Mouse (Mus musculus): Measurements from ENCODE around the gene Agpat2. TPM values are rescaled to one million over a fixed set of nuclear protein-coding genes. Genes with fewer than 3 reads are reported as not detected.
A peak's percentile ranks its signal among the peaks of the same experiment; 100 is the strongest.

Gene Agpat2
- polyA plus RNA-seq, 1 experiment from 2014 or later: 18.4 TPM

- WGBS: 71% methylated on average over 21 of the region's 21 CpGs
- peaks cover 46% of the 10 kb centered on the region for H3K36me3 ChIP-seq
- no peak for ATAC-seq (ENCODE audit: insufficient number of reproducible peaks, low FRiP score)
Observed at GRCm38 (mm10) chr2:26635489-26636324, 31.5 kb upstream of the Agpat2 start.

GRCm38 (mm10) chr2:26634629-26635488, 30.6 kb upstream of the Agpat2 start:
- Histone ChIP-seq H3K9me3 (replicated peaks) (no peaks in the 10 kb centered on the region), H3K9ac (no peak overlapping the region), H3K36me3 (peaks cover 46% of the 10 kb centered on the region), H3K27ac (ENCODE audit: poor library complexity, severe bottlenecking) (no peak overlapping the region), H3K4me2 (no peak overlapping the region), H3K27me3 (replicated peaks) (no peaks in the 10 kb centered on the region), H3K4me3 (no peak overlapping the region), H3K4me1 (replicated peaks) (peaks cover 30% of the 10 kb centered on the region)
- ATAC-seq (ENCODE audit: insufficient number of reproducible peaks, low FRiP score): no peak
- 59% methylated on average over 12 of the region's 12 CpGs for WGBS

More at GRCm38 (mm10) chr2:26635489-26636324, 31.5 kb upstream of the Agpat2 start:
- H3K27ac ChIP-seq (ENCODE audit: poor library complexity, severe bottlenecking): no peak overlapping the region
- no peak overlapping the region for H3K4me2 ChIP-seq
- H3K9me3 ChIP-seq (replicated peaks): no peaks in the 10 kb centered on the region
- peaks cover 30% of the 10 kb centered on the region for H3K4me1 ChIP-seq (replicated peaks)
- H3K9ac ChIP-seq: no peak overlapping the region
- no peaks in the 10 kb centered on the region for H3K27me3 ChIP-seq (replicated peaks)
- H3K4me3 ChIP-seq: no peak overlapping the region

- H3K9ac ChIP-seq: no peak overlapping the region
- no peaks in the 10 kb centered on the region for H3K27me3 ChIP-seq (replicated peaks)
- H3K4me2 ChIP-seq: no peak overlapping the region
- H3K4me3 ChIP-seq: no peak overlapping the region
- no peak for ATAC-seq (ENCODE audit: insufficient number of reproducible peaks, low FRiP score)
- H3K9me3 ChIP-seq (replicated peaks): no peaks in the 10 kb centered on the region
- H3K36me3 ChIP-seq: peaks cover 46% of the 10 kb centered on the region
- H3K27ac ChIP-seq (ENCODE audit: poor library complexity, severe bottlenecking): no peak overlapping the region
- H3K4me1 ChIP-seq (replicated peaks): peaks cover 26% of the 10 kb centered on the region
- 61% methylated on average over 4 of the region's 4 CpGs for WGBS
Observed at GRCm38 (mm10) chr2:26633953-26634530, 29.8 kb upstream of the Agpat2 start.

GRCm38 (mm10) chr2:26632541-26633395, 28.6 kb upstream of the Agpat2 start:
- Histone ChIP-seq H3K4me3 (no peak overlapping the region), H3K9me3 (replicated peaks) (no peaks in the 10 kb centered on the region), H3K36me3 (peaks cover 35% of the 10 kb centered on the region), H3K4me1 (replicated peaks) (peaks cover 19% of the 10 kb centered on the region), H3K27ac (ENCODE audit: poor library complexity, severe bottlenecking) (no peak overlapping the region), H3K4me2 (no peak overlapping the region), H3K9ac (no peak overlapping the region), H3K27me3 (replicated peaks) (no peaks in the 10 kb centered on the region)
- 80% methylated on average over 16 of the region's 16 CpGs for WGBS
- ATAC-seq (ENCODE audit: insufficient number of reproducible peaks, low FRiP score): no peak

GRCm38 (mm10) chr2:26628792-26629437, 24.7 kb upstream of the Agpat2 start:
- peak overlapping the region; percentile 85 for H3K9ac ChIP-seq
- peak overlapping the region; percentile 63 for H3K4me3 ChIP-seq
- H3K9me3 ChIP-seq (replicated peaks): no peaks in the 10 kb centered on the region; the same call in 1 of the 2 replicates
- peak overlapping the region; percentile 94 for H3K4me2 ChIP-seq
- H3K36me3 ChIP-seq: no peaks in the 10 kb centered on the region
- no peak overlapping the region for H3K27ac ChIP-seq (ENCODE audit: poor library complexity, severe bottlenecking)
- peak; percentile 34; the same call in 1 of the 2 replicates for ATAC-seq (ENCODE audit: insufficient number of reproducible peaks, low FRiP score)
- H3K27me3 ChIP-seq (replicated peaks): 0 out of 2 replicates have a peak, but pooled peaks cover 5% of the 10 kb centered on the region
- WGBS: 26% methylated on average over 5 of the region's 5 CpGs
- H3K4me1 ChIP-seq (replicated peaks): peaks cover 6% of the 10 kb centered on the region

GRCm38 (mm10) chr2:26627921-26628739, 23.9 kb upstream of the Agpat2 start, which contains the start of gene Fam69b:
Gene Fam69b (plus strand): TSS chr2:26628457.
- WGBS: 1% methylated on average over 70 of the region's 70 CpGs
- Histone ChIP-seq H3K27ac (ENCODE audit: poor library complexity, severe bottlenecking) (no peak within 1 kb of the TSS), H3K9me3 (replicated peaks) (no peaks in the 10 kb centered on the region; the same call in 1 of the 2 replicates), H3K9ac (peak within 1 kb of the TSS; percentile 85), H3K4me1 (replicated peaks) (peaks cover 6% of the 10 kb centered on the region), H3K4me3 (peak within 1 kb of the TSS; percentile 63), H3K4me2 (peak within 1 kb of the TSS; percentile 94), H3K36me3 (no peaks in the 10 kb centered on the region), H3K27me3 (replicated peaks) (0 out of 2 replicates have a peak, but pooled peaks cover 5% of the 10 kb centered on the region)
- peak; percentile 61 for ATAC-seq (ENCODE audit: insufficient number of reproducible peaks, low FRiP score)

- Histone ChIP-seq H3K9ac (no peak overlapping the region), H3K4me1 (replicated peaks) (peaks cover 6% of the 10 kb centered on the region), H3K27ac (ENCODE audit: poor library complexity, severe bottlenecking) (no peak overlapping the region), H3K27me3 (replicated peaks) (0 out of 2 replicates have a peak, but pooled peaks cover 10% of the 10 kb centered on the region), H3K9me3 (replicated peaks) (no peaks in the 10 kb centered on the region; the same call in 1 of the 2 replicates), H3K36me3 (no peaks in the 10 kb centered on the region), H3K4me2 (no peak overlapping the region), H3K4me3 (no peak overlapping the region)
- 63% methylated on average over 3 of the region's 3 CpGs for WGBS
- ATAC-seq (ENCODE audit: insufficient number of reproducible peaks, low FRiP score): no peak
Observed at GRCm38 (mm10) chr2:26626081-26626480, 21.9 kb upstream of the Agpat2 start.

GRCm38 (mm10) chr2:26625419-26625818, 21.2 kb upstream of the Agpat2 start:
- 70% methylated on average over 3 of the region's 3 CpGs for WGBS
- Histone ChIP-seq H3K4me2 (no peak overlapping the region), H3K36me3 (no peaks in the 10 kb centered on the region), H3K4me1 (replicated peaks) (peaks cover 6% of the 10 kb centered on the region), H3K27me3 (replicated peaks) (0 out of 2 replicates have a peak, but pooled peaks cover 10% of the 10 kb centered on the region), H3K27ac (ENCODE audit: poor library complexity, severe bottlenecking) (no peak overlapping the region), H3K9me3 (replicated peaks) (no peaks in the 10 kb centered on the region; the same call in 1 of the 2 replicates), H3K4me3 (no peak overlapping the region), H3K9ac (no peak overlapping the region)
- no peak for ATAC-seq (ENCODE audit: insufficient number of reproducible peaks, low FRiP score)

GRCm38 (mm10) chr2:26622984-26623383, 18.8 kb upstream of the Agpat2 start:
- ATAC-seq (ENCODE audit: insufficient number of reproducible peaks, low FRiP score): no peak

More at GRCm38 (mm10) chr2:26622984-26623383, 18.8 kb upstream of the Agpat2 start:
- Histone ChIP-seq H3K4me1 (replicated peaks) (peaks cover 4% of the 10 kb centered on the region), H3K27me3 (replicated peaks) (0 out of 2 replicates have a peak, but pooled peaks cover 10% of the 10 kb centered on the region), H3K36me3 (no peaks in the 10 kb centered on the region), H3K9ac (no peak overlapping the region), H3K27ac (ENCODE audit: poor library complexity, severe bottlenecking) (no peak overlapping the region), H3K4me2 (no peak overlapping the region), H3K9me3 (replicated peaks) (no peaks in the 10 kb centered on the region; the same call in 1 of the 2 replicates), H3K4me3 (no peak overlapping the region)
- WGBS: 63% methylated on average over 5 of the region's 5 CpGs
